Mouse (Mus musculus) left cerebral cortex, postnatal 36 days (tissue): ENCODE measurements at regions not wholly inside any gene's neighbourhood (a gene's known extent, or its start where the extent isn't known, plus 50 kb on each side); places are given as distances from the start of the nearest gene placed in this dataset.

Experiments used
- DNase-seq, 2 experiments: peaks; one replicate each; pipeline ENCODE4 v3.0.0; 2021 to 2022; ENCODE audit warnings: low spot score in 2 of 2, mixed read lengths in 1 of 2
- intact Hi-C: fragments of 180-260 bp; cut with DNase I; formaldehyde crosslinking; loops from one replicate; pipeline ENCODE4 v1.15.1; 2025

- DNase-seq = no peak
- intact Hi-C loops = no loop called here
Observed at GRCm38 (mm10) chr19:21214253-21214652, 57.8 kb upstream of the Zfand5 start.

- no peak for DNase-seq
- intact Hi-C loops = no loop called here
Observed at GRCm38 (mm10) chr19:21193461-21193860, 78.6 kb upstream of the Zfand5 start.

- intact Hi-C loops = no loop called here
- no peak for DNase-seq
Observed at GRCm38 (mm10) chr19:21192576-21192975, 79.5 kb upstream of the Zfand5 start.

GRCm38 (mm10) chr19:21189216-21189615, 82.9 kb upstream of the Zfand5 start:
- intact Hi-C loops = no loop called here
- DNase-seq = no peak

- no peak for DNase-seq
- intact Hi-C loops = no loop called here
Observed at GRCm38 (mm10) chr19:21186656-21187055, 85.4 kb upstream of the Zfand5 start.

- intact Hi-C loops = no loop called here
- DNase-seq = no peak
Observed at GRCm38 (mm10) chr19:21186016-21186415, 86.1 kb upstream of the Zfand5 start.

- intact Hi-C loops = no loop called here
- no peak for DNase-seq
Observed at GRCm38 (mm10) chr19:21183028-21183427, 89.0 kb upstream of the Zfand5 start.

GRCm38 (mm10) chr19:21179886-21180285, 92.2 kb upstream of the Zfand5 start:
- DNase-seq = no peak
- intact Hi-C loops = no loop called here

- intact Hi-C loops = no loop called here
- no peak for DNase-seq
Observed at GRCm38 (mm10) chr19:21175426-21175831, 96.6 kb upstream of the Zfand5 start.

- no peak for DNase-seq
- intact Hi-C loops = no loop called here
Observed at GRCm38 (mm10) chr19:21174636-21175035, 97.4 kb upstream of the Zfand5 start.

GRCm38 (mm10) chr19:21173896-21174483, 98.1 kb upstream of the Zfand5 start:
- DNase-seq = no peak
- intact Hi-C loops = no loop called here

GRCm38 (mm10) chr19:21171191-21171590, 100.9 kb upstream of the Zfand5 start:
- DNase-seq = no peak
- intact Hi-C loops = no loop called here

GRCm38 (mm10) chr19:21170785-21171184, 101.3 kb upstream of the Zfand5 start:
- intact Hi-C loops = no loop called here
- DNase-seq = no peak

GRCm38 (mm10) chr19:21166939-21167338, 105.1 kb upstream of the Zfand5 start:
- intact Hi-C loops = no loop called here

GRCm38 (mm10) chr19:21166465-21166860, 105.6 kb upstream of the Zfand5 start:
- intact Hi-C loops = no loop called here
- DNase-seq = no peak

More at GRCm38 (mm10) chr19:21166939-21167338, 105.1 kb upstream of the Zfand5 start:
- DNase-seq = no peak

- DNase-seq = no peak
- intact Hi-C loops = no loop called here
Observed at GRCm38 (mm10) chr19:21165763-21166464, 106.2 kb upstream of the Zfand5 start.

- DNase-seq = no peak
- intact Hi-C loops = no loop called here
Observed at GRCm38 (mm10) chr19:21163978-21164377, 108.1 kb upstream of the Zfand5 start.

- no peak for DNase-seq
- intact Hi-C loops = no loop called here
Observed at GRCm38 (mm10) chr19:21160946-21161345, 111.1 kb upstream of the Zfand5 start.

- intact Hi-C loops = no loop called here
- DNase-seq = no peak
Observed at GRCm38 (mm10) chr19:21159189-21160137, 112.6 kb upstream of the Zfand5 start.

- intact Hi-C loops = no loop called here
Observed at GRCm38 (mm10) chr19:21154162-21154561, 117.9 kb upstream of the Zfand5 start.

More at GRCm38 (mm10) chr19:21154162-21154561, 117.9 kb upstream of the Zfand5 start:
- DNase-seq = no peak
